Comparison of ENCODE assay signal across 12 mouse cellular contexts in the genomic region with DNA sequence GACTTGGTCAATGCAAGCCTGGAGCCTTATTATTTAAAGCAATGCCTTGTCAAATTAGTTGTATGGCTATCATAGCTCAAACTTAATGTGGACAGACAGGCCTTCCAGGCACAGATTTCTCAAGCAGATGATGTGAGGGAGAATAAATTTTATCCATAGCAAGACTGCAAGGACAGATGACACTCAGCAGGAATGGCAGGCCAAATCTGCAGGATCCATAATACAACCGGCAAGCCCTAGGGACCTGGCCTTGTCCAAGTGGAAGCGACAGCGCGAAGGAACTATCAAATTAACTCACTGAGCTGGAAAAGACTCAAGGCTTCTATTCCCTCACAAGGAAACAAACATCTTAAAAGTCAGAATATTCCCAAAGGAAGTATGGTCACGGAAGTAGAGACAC.
"Had no signal": no experiment of that assay in that cellular context is flagged by ENCODE, and none has a peak within 500 bp of the region (broad histone marks: within the 10 kb centered on the region; RNA-seq: fewer than 3 reads in every experiment).

No protein-coding gene starts in this region.

- DNase-seq: kidney, adult 2 months; kidney, postnatal 14 days; kidney, postnatal 4 days; liver, embryonic 13.5 days; lung, adult 2 months; lung, postnatal 14 days; lung, postnatal 4 days; right cerebral cortex, adult 18-20 months; right cerebral cortex, postnatal 14 days; right cerebral cortex, postnatal 4 days; thymus, adult 18-20 months; thymus, postnatal 36 days had no signal
